Mouse (Mus musculus) midbrain, embryonic 14.5 days (tissue): ENCODE results near the gene Parp8. TPM values are rescaled to one million over a fixed set of nuclear protein-coding genes. Genes with fewer than 3 reads are reported as not detected.

Experiments
- polyA plus RNA-seq: library from polyadenylated mRNA; unstranded; fragments of >200 nt; fragmentation: Nextera tagmentation; extraction: Ambion mirVana; gene quantifications from 2 replicates; pipeline ENCODE4 v1.2.1, GENCODE M21; 2014

Parp8 gene
- polyA plus RNA-seq, 1 experiment from 2014 or later: 36.9 TPM

Other genes with a start within 250 kb of the Parp8 start
- gene Emb, start 183.0 kb upstream of the Parp8 start, polyA plus RNA-seq: 9.9 and 11.1 TPM in 2 replicates
- gene Gm17509, start 195.5 kb upstream of the Parp8 start, polyA plus RNA-seq: 0.20 and 0.55 TPM in 2 replicates